ENCODE assay signal across 24 mouse cellular contexts in the genomic region with DNA sequence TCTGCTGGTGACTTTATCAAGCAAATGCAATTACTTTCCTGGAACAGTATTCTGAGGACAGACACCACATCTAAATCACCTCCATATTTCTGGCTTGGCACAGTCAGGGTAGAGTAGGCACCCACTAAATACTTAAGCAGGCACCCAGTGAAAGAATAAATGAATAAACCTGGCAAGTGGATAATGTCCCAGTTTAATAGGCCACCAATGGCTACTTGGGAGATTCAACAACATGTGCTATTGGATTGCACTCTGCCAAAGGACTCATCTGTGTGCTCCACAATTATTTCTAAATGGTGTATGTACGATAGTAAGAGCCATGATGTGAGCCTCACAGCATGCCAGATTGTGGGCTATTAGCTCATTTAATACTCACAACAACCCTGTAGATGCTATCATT.
"Had no signal": no experiment of that assay in that cellular context is flagged by ENCODE, and none has a peak within 500 bp of the region (broad histone marks: within the 10 kb centered on the region; RNA-seq: fewer than 3 reads in every experiment).

No protein-coding gene starts in this region.

- H3K9me3 ChIP-seq: heart, embryonic 10.5 days; heart, embryonic 12.5 days; hindbrain, embryonic 10.5 days; hindbrain, embryonic 12.5 days; intestine, embryonic 15.5 days; limb, embryonic 10.5 days; limb, embryonic 12.5 days had no signal

- H3K36me3 ChIP-seq: heart, embryonic 10.5 days; heart, embryonic 12.5 days; hindbrain, embryonic 10.5 days; hindbrain, embryonic 12.5 days; intestine, embryonic 15.5 days; limb, embryonic 10.5 days; limb, embryonic 12.5 days had no signal

- ATAC-seq: hindbrain, embryonic 16.5 days; inflammation-experienced regulatory T-cells, adult 6 months; intestine, embryonic 15.5 days; intestine, postnatal 0 days had no signal

- H3K4me1 ChIP-seq: heart, embryonic 10.5 days; heart, embryonic 12.5 days; hindbrain, embryonic 10.5 days; hindbrain, embryonic 12.5 days; intestine, embryonic 15.5 days; limb, embryonic 12.5 days had no signal

- H3K4me3 ChIP-seq: heart, embryonic 10.5 days; heart, embryonic 12.5 days; hindbrain, embryonic 10.5 days; hindbrain, embryonic 12.5 days; intestine, embryonic 15.5 days; layer of hippocampus, adult 2 months; left cerebral cortex, adult 2 months; limb, embryonic 10.5 days; limb, embryonic 12.5 days had no signal

- H3K9ac ChIP-seq: heart, embryonic 12.5 days; hindbrain, embryonic 12.5 days; hindbrain, embryonic 14.5 days; intestine, embryonic 15.5 days; limb, embryonic 12.5 days had no signal

- H3K4me2 ChIP-seq: heart, embryonic 12.5 days; hindbrain, embryonic 12.5 days; hindbrain, embryonic 14.5 days; intestine, embryonic 15.5 days; limb, embryonic 12.5 days had no signal

- H3K27ac ChIP-seq: heart, embryonic 10.5 days; hindbrain, embryonic 10.5 days; hindbrain, embryonic 12.5 days; hindbrain, embryonic 14.5 days; intestine, embryonic 15.5 days; layer of hippocampus, adult 2 months; left cerebral cortex, adult 2 months; limb, embryonic 10.5 days; limb, embryonic 12.5 days had no signal

- H3K27me3 ChIP-seq: heart, embryonic 12.5 days; hindbrain, embryonic 12.5 days; intestine, embryonic 15.5 days; limb, embryonic 12.5 days had no signal

- DNase-seq: gastrocnemius, postnatal 10 days; gastrocnemius, postnatal 25 days; heart, adult 18-20 months; heart, postnatal 10 days; heart, postnatal 4 days; kidney, adult 18-20 months; kidney, adult 8-10 months; kidney, postnatal 10 days; kidney, postnatal 25 days; kidney, postnatal 4 days; liver had no signal
